Mouse (Mus musculus) adipocyte (in vitro differentiated cells): ENCODE data around the gene Idnk.

Source experiments
- DNase-seq: peaks from one replicate; pipeline ENCODE4 v3.0.0-alpha.2; 2016; ENCODE audit warnings: low spot score

The Idnk gene

GRCm38 (mm10) chr13:58147760-58148159 is 9.7 kb upstream of the Idnk start:
- no peak for DNase-seq

- no peak for DNase-seq
These were observed 9.1 kb upstream of the Idnk start for GRCm38 (mm10) chr13:58148256-58148831.

GRCm38 (mm10) chr13:58149033-58149558 is 8.4 kb upstream of the Idnk start:
- DNase-seq: peak; percentile 53

- no peak for DNase-seq
These were observed 7.8 kb upstream of the Idnk start for GRCm38 (mm10) chr13:58149629-58150028.

- DNase-seq: no peak
These were observed 7.0 kb upstream of the Idnk start for GRCm38 (mm10) chr13:58150442-58150841.

GRCm38 (mm10) chr13:58156031-58156430 is 1.4 kb upstream of the Idnk start:
- DNase-seq: no peak

- DNase-seq: no peak
These were observed 413 bp upstream of the Idnk start for GRCm38 (mm10) chr13:58157036-58157435.

- peak; percentile 94 for DNase-seq
These were observed 857 bp downstream of the Idnk start for GRCm38 (mm10) chr13:58158099-58158912.

- DNase-seq: no peak
These were observed 3.3 kb downstream of the Idnk start for GRCm38 (mm10) chr13:58160761-58161160.

- DNase-seq: no peak
These were observed 5.9 kb downstream of the Idnk start for GRCm38 (mm10) chr13:58163343-58163742.

GRCm38 (mm10) chr13:58168119-58168518 is 10.7 kb downstream of the Idnk start:
- DNase-seq: no peak

- no peak for DNase-seq
These were observed 18.7 kb downstream of the Idnk start for GRCm38 (mm10) chr13:58176105-58176504.

- DNase-seq: no peak
These were observed 20.2 kb downstream of the Idnk start for GRCm38 (mm10) chr13:58177511-58178208.

GRCm38 (mm10) chr13:58181607-58182551 is 24.4 kb downstream of the Idnk start:
- DNase-seq: no peak

GRCm38 (mm10) chr13:58184111-58184510 is 26.7 kb downstream of the Idnk start:
- DNase-seq: peak; percentile 53

GRCm38 (mm10) chr13:58186281-58186680 is 28.8 kb downstream of the Idnk start:
- no peak for DNase-seq

GRCm38 (mm10) chr13:58187751-58188150 is 30.3 kb downstream of the Idnk start:
- DNase-seq: no peak

GRCm38 (mm10) chr13:58188412-58188811 is 31.0 kb downstream of the Idnk start:
- DNase-seq: peak; percentile 80

GRCm38 (mm10) chr13:58189473-58189872 is 32.0 kb downstream of the Idnk start:
- no peak for DNase-seq

GRCm38 (mm10) chr13:58191516-58191915 is 34.1 kb downstream of the Idnk start:
- DNase-seq: no peak

GRCm38 (mm10) chr13:58192146-58192545 is 34.7 kb downstream of the Idnk start:
- DNase-seq: no peak

GRCm38 (mm10) chr13:58193221-58193620 is 35.8 kb downstream of the Idnk start:
- no peak for DNase-seq
